9 mouse cellular contexts compared by ENCODE assay signal in the genomic region with DNA sequence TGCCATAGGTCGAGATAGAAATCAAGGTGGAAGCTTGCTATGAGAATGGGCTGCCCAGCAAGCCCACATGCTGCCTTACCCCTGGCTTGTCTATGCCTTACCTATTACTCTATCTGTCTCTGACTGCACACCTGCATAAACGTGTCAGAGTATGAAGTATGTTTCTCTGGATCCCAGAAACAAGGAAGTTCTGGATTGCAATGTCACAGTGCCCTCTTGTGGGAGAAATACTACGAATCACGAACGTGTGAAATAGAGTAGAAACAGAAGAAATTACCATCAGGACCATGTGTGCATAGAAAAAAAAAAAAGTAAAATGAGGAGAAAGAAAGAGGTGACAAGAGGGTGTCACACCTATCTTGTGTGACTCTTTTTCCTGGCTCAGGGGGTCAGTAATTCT.
DNase-seq lines count a peak whose midpoint lies in the region; TF ChIP-seq lines count a peak whose summit lies in the region.
"Had no signal": no experiment of that assay in that cellular context is flagged by ENCODE, and none has a peak within 500 bp of the region (broad histone marks: within the 10 kb centered on the region; RNA-seq: fewer than 3 reads in every experiment).

No protein-coding gene starts in this region.

- peak; percentile 22 to 29 for DNase-seq in cerebellum, adult 18-20 months
- DNase-seq in cerebellum, adult 9-11 months, result no peak
- peak; percentile 15 to 20 for DNase-seq in left cerebral cortex, adult 2 months (ENCODE audit: extremely low spot score in 1 of 2, low spot score in 2 of 2)
- DNase-seq in left cerebral cortex, postnatal 4 days, result no peak
- DNase-seq in Muller cell, postnatal 12 days (ENCODE audit: inconsistent ontology term), result peak; percentile 17
- peak; percentile 11 to 64 for DNase-seq in frontal cortex, postnatal 36 days (ENCODE audit: low spot score in 2 of 2)
- DNase-seq in retina, embryonic 14.5 days (ENCODE audit: low spot score), result peak; percentile 73
- no peak for DNase-seq in urinary bladder, postnatal 10 days (ENCODE audit: low spot score)

- no peak overlapping the region for H3K4me3 ChIP-seq in left cerebral cortex, adult 2 months

- intact Hi-C loops in left cerebral cortex, adult 2 months (cut with DNase I), result loop anchor here (5.0 kb wide), 1 partner anchor 525 kb away; no protein-coding TSS in a partner anchor
- intact Hi-C loops in left cerebral cortex, postnatal 4 days (cut with DNase I), result no loop called here

- TF ChIP-seq CTCF in left cerebral cortex, adult 2 months (IDR thresholded peaks at IDR 0.05), result peak; percentile 72

- H3K27ac ChIP-seq in left cerebral cortex, adult 2 months, result no peak overlapping the region
- H3K27ac ChIP-seq: macrophage had no signal

Comparison
In these comparisons a context has a peak if more than half of its experiments do, and no peak if none do; other contexts are left out.
1. DNase-seq: peak in cerebellum, adult 18-20 months (2 of 2), left cerebral cortex, adult 2 months (2 of 2), Muller cell, postnatal 12 days (single experiment), frontal cortex, postnatal 36 days (2 of 2) and retina, embryonic 14.5 days (single experiment); none in cerebellum, adult 9-11 months (single experiment), left cerebral cortex, postnatal 4 days (single experiment) and urinary bladder, postnatal 10 days (single experiment).